Mouse (Mus musculus) mesoderm, embryonic 11.5 days (tissue): ENCODE results near the gene Nlrc5.
A peak's percentile ranks its signal among the peaks of the same experiment; 100 is the strongest.

ENCODE experiments used
- DNase-seq: peaks from one replicate; pipeline ENCODE4 v3.0.0-alpha.2; 2012; ENCODE audit warnings: low read depth, low spot score

Gene Nlrc5

GRCm38 (mm10) chr8:94469656-94470055 is 35.5 kb downstream of the Nlrc5 start:
- no peak for DNase-seq

- DNase-seq = no peak
Observed at GRCm38 (mm10) chr8:94470794-94471193, 36.6 kb downstream of the Nlrc5 start.

- no peak for DNase-seq
Observed at GRCm38 (mm10) chr8:94471281-94471680, 37.1 kb downstream of the Nlrc5 start.

- no peak for DNase-seq
Observed at GRCm38 (mm10) chr8:94472741-94473140, 38.6 kb downstream of the Nlrc5 start.

GRCm38 (mm10) chr8:94473431-94473830 is 39.3 kb downstream of the Nlrc5 start:
- no peak for DNase-seq

GRCm38 (mm10) chr8:94475786-94476185 is 41.6 kb downstream of the Nlrc5 start:
- DNase-seq = no peak

GRCm38 (mm10) chr8:94476846-94477245 is 42.7 kb downstream of the Nlrc5 start:
- DNase-seq = no peak

GRCm38 (mm10) chr8:94482051-94482450 is 47.9 kb downstream of the Nlrc5 start:
- DNase-seq = peak; percentile 48

GRCm38 (mm10) chr8:94485288-94485687 is 51.1 kb downstream of the Nlrc5 start:
- DNase-seq = no peak

GRCm38 (mm10) chr8:94485882-94486281 is 51.7 kb downstream of the Nlrc5 start:
- peak; percentile 69 for DNase-seq

GRCm38 (mm10) chr8:94488016-94488415 is 53.9 kb downstream of the Nlrc5 start:
- no peak for DNase-seq

- DNase-seq = no peak
Observed at GRCm38 (mm10) chr8:94489809-94490483, 55.8 kb downstream of the Nlrc5 start.

GRCm38 (mm10) chr8:94492021-94492681 is 58.0 kb downstream of the Nlrc5 start:
- DNase-seq = peak; percentile 87

- peak; percentile 6 for DNase-seq
Observed at GRCm38 (mm10) chr8:94493240-94493639, 59.1 kb downstream of the Nlrc5 start.

- DNase-seq = no peak
Observed at GRCm38 (mm10) chr8:94515430-94516208, 81.5 kb downstream of the Nlrc5 start.

- no peak for DNase-seq
Observed at GRCm38 (mm10) chr8:94516209-94516593, 82.0 kb downstream of the Nlrc5 start.

GRCm38 (mm10) chr8:94516766-94517165 is 82.6 kb downstream of the Nlrc5 start:
- DNase-seq = no peak

- no peak for DNase-seq
Observed at GRCm38 (mm10) chr8:94518331-94518730, 84.2 kb downstream of the Nlrc5 start.

- no peak for DNase-seq
Observed at GRCm38 (mm10) chr8:94519021-94519420, 84.9 kb downstream of the Nlrc5 start.

GRCm38 (mm10) chr8:94521481-94521880 is 87.3 kb downstream of the Nlrc5 start:
- DNase-seq = no peak

- DNase-seq = no peak
Observed at GRCm38 (mm10) chr8:94522482-94522881, 88.3 kb downstream of the Nlrc5 start.

GRCm38 (mm10) chr8:94524554-94524953 is 90.4 kb downstream of the Nlrc5 start:
- DNase-seq = no peak

GRCm38 (mm10) chr8:94527178-94527577 is 93.0 kb downstream of the Nlrc5 start:
- no peak for DNase-seq
